Mouse (Mus musculus) midbrain, postnatal 0 days (tissue): Measurements from ENCODE around the gene Sgf29. TPM values are rescaled to one million over a fixed set of nuclear protein-coding genes. Genes with fewer than 3 reads are reported as not detected.

Experiments used
- ATAC-seq: fragments of 200-750 bp; cut with Nextera tagmentation; 2 replicates; pipeline ENCODE4 v1.8.0; 2017; ENCODE audit warnings: moderate number of reproducible peaks, mild to moderate bottlenecking, moderate TSS enrichment, moderate library complexity; ENCODE audit not compliant: low FRiP score
- DNase-seq: peaks from one replicate; pipeline ENCODE4 v3.0.0-alpha.2; 2015; ENCODE audit warnings: low spot score
- H3K27ac ChIP-seq: fragments of 300-500 bp; sonication (generic); 2 replicates; pipeline ENCODE4 v1.5.1; 2014; ENCODE audit warnings: low read depth, mild to moderate bottlenecking, low read length, mixed read lengths
- H3K27me3 ChIP-seq: fragments of 300-500 bp; sonication (generic); 2 replicates; pipeline ENCODE4 v1.6.1; 2014; ENCODE audit warnings: low read length, control low read depth, mixed read lengths; ENCODE audit not compliant: insufficient read depth
- H3K36me3 ChIP-seq: fragments of 300-500 bp; sonication (generic); 2 replicates; pipeline ENCODE4 v1.6.1; 2014; ENCODE audit warnings: low read length, control low read depth, mixed read lengths; ENCODE audit not compliant: insufficient read depth
- H3K4me1 ChIP-seq: fragments of 300-500 bp; sonication (generic); 2 replicates; pipeline ENCODE4 v1.6.1; 2014; ENCODE audit warnings: mild to moderate bottlenecking, control low read depth, antibody characterized with exemption, low read length, mixed read lengths; ENCODE audit not compliant: insufficient read depth
- H3K4me2 ChIP-seq: fragments of 300-500 bp; sonication (generic); 2 replicates; pipeline ENCODE4 v1.6.1; 2014; ENCODE audit warnings: low read depth, mild to moderate bottlenecking, low read length, mixed read lengths; ENCODE audit not compliant: poor library complexity, severe bottlenecking
- H3K4me3 ChIP-seq: fragments of 300-500 bp; sonication (generic); 2 replicates; pipeline ENCODE4 v1.5.1; 2014; ENCODE audit warnings: low read depth, mild to moderate bottlenecking, low read length, moderate library complexity
- H3K9ac ChIP-seq: fragments of 300-500 bp; sonication (generic); replicated peaks from 2 replicates; pipeline ENCODE4 v1.6.1; 2014; ENCODE audit warnings: mild to moderate bottlenecking, low read length, moderate library complexity, mixed read lengths; ENCODE audit not compliant: poor library complexity, severe bottlenecking
- H3K9me3 ChIP-seq: fragments of 300-500 bp; sonication (generic); 2 replicates; pipeline ENCODE4 v1.6.1; 2016; ENCODE audit warnings: low read length, control low read depth
- CTCF ChIP-seq: IDR thresholded peaks from 2 replicates; pipeline ENCODE4 v1.5.1; 2016; ENCODE audit warnings: antibody characterized with exemption, mild to moderate bottlenecking
- WGBS: fragments of 180-500 bp; shearing (Covaris S2); extraction: QIAGEN DNeasy Blood & Tissue Kit; methylation state at CpG from one replicate; pipeline ENCODE4 v1.1.7; 2014; 5-methylcytosine and 5-hydroxymethylcytosine counted together
- polyA plus RNA-seq: library from polyadenylated mRNA; unstranded; fragments of >200 nt; fragmentation: Nextera tagmentation; extraction: Ambion mirVana; gene quantifications from 2 replicates; pipeline ENCODE4 v1.2.1, GENCODE M21; 2015
- total RNA-seq: library from RNA; depleted of rRNA; stranded (reverse); fragments of >200 nt; gene quantifications from 2 replicates; pipeline ENCODE4 v1.2.3, GENCODE M21; 2014; rRNA removed

Sgf29 gene
- 44.4 and 46.6 TPM in 2 replicates for total RNA-seq
- 48.0 and 56.0 TPM in 2 replicates for polyA plus RNA-seq

- TF ChIP-seq CTCF: peak; percentile 10; the same call in 1 of the 2 replicates
- WGBS: 1% methylated on average over 53 of the region's 57 CpGs
- H3K9ac ChIP-seq: peak within 1 kb of the TSS; percentile 73
Measured at GRCm38 (mm10) chr7:126649231-126650051, at the start of gene Sgf29. Gene Sgf29, plus strand, starts transcription at chr7:126649309.

DNA sequence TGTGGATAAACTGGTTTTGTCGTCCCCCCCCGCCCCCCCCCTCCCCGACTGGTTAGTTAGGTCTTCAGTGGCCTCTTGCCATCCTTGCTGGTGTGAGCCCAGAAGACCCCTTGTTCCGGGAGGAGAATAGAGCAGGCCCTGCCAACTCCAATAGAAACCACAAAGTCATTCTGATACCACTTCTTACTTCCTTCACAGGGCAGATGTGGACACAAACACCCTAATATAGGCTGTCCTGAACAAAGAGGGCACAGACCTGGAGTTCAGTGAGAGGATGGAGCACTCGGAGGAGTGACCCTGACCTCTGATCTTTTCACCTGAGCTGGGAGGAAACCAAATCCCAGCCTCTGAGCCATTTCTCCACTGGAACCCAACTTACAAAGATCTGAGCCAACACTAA, 47.2 kb upstream of the Sgf29 start:
- TF ChIP-seq CTCF: no peak
- no peaks in the 10 kb centered on the region for H3K4me1 ChIP-seq
- H3K9me3 ChIP-seq: no peaks in the 10 kb centered on the region
- DNase-seq (no peak), ATAC-seq (no peak)
- H3K9ac ChIP-seq: no peak overlapping the region
- H3K4me3 ChIP-seq: no peak overlapping the region
- H3K36me3 ChIP-seq: no peaks in the 10 kb centered on the region
- H3K27ac ChIP-seq: no peak overlapping the region
- H3K4me2 ChIP-seq: no peak overlapping the region
- no peaks in the 10 kb centered on the region for H3K27me3 ChIP-seq
- WGBS: 36% methylated on average over 5 of the region's 5 CpGs

More at GRCm38 (mm10) chr7:126649231-126650051, at the start of gene Sgf29:
- H3K4me3 ChIP-seq: peak within 1 kb of the TSS; percentile 56
- peak within 1 kb of the TSS; percentile 66 for H3K4me2 ChIP-seq
- H3K36me3 ChIP-seq: no peaks in the 10 kb centered on the region
- no peaks in the 10 kb centered on the region for H3K9me3 ChIP-seq
- DNase-seq (peak; percentile 95), ATAC-seq (peak; percentile 97)
- H3K27ac ChIP-seq: peak within 1 kb of the TSS; percentile 91
- H3K27me3 ChIP-seq: no peaks in the 10 kb centered on the region
- no peaks in the 10 kb centered on the region for H3K4me1 ChIP-seq

DNA sequence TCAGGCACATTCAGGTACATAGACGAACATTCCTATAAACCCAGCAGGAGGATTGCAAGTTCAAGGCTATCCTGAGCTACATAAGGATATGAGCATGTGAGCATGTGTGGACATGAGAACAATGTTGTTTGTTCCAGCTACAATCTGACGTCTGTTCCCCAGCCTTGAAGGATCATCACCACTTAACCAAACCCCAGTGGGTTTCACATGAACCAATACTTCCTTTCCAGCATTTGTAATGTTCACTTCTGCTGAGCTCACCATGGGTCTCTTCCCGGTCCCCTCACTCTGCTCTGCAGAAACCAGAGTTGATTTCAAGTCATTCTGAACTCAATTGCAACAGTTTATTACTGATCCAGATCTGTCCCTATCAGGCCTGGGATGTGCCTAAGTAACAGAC, 46.5 kb upstream of the Sgf29 start:
- Histone ChIP-seq H3K9me3 (no peaks in the 10 kb centered on the region), H3K27ac (no peak overlapping the region), H3K4me1 (no peaks in the 10 kb centered on the region), H3K9ac (no peak overlapping the region), H3K36me3 (no peaks in the 10 kb centered on the region), H3K4me3 (no peak overlapping the region), H3K4me2 (no peak overlapping the region), H3K27me3 (no peaks in the 10 kb centered on the region)
- no peak for ATAC-seq
- 85% methylated on average over 3 of the region's 3 CpGs for WGBS
- DNase-seq: no peak
- no peak for TF ChIP-seq CTCF

GRCm38 (mm10) chr7:126606611-126607010, 42.5 kb upstream of the Sgf29 start:
- Histone ChIP-seq H3K4me1 (no peaks in the 10 kb centered on the region), H3K27me3 (no peaks in the 10 kb centered on the region), H3K4me3 (no peak overlapping the region), H3K4me2 (no peak overlapping the region), H3K27ac (no peak overlapping the region), H3K9me3 (no peaks in the 10 kb centered on the region), H3K9ac (no peak overlapping the region), H3K36me3 (no peaks in the 10 kb centered on the region)
- no peak for ATAC-seq
- WGBS: 86% methylated on average over 5 of the region's 5 CpGs
- no peak for TF ChIP-seq CTCF
- no peak for DNase-seq

DNA sequence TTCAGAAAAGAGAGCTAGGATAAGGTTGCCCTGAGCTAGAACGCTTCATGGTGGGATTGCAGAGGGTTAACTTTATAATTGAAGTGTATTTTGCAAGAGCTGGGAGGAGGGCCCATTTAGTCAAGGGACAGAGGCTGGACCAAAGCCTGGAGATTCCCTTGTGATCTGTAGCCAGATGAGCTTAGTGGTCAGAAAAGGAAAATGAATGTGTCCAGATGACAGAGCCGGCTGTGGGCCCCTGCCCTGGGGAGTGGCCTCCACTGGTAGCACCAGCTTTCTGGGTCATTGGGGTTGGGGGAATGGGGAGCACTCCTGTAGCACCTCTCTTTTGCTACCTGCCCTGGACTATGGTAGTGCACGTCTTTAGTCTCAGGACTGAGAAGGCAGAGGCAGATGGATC, 42.0 kb upstream of the Sgf29 start:
- Histone ChIP-seq H3K27me3 (no peaks in the 10 kb centered on the region), H3K4me2 (no peak overlapping the region), H3K9me3 (no peaks in the 10 kb centered on the region), H3K36me3 (no peaks in the 10 kb centered on the region), H3K9ac (no peak overlapping the region), H3K27ac (no peak overlapping the region), H3K4me1 (no peaks in the 10 kb centered on the region), H3K4me3 (no peak overlapping the region)
- DNase-seq: no peak
- no peak for ATAC-seq
- no peak for TF ChIP-seq CTCF
- 75% methylated on average over 3 of the region's 3 CpGs for WGBS

DNA sequence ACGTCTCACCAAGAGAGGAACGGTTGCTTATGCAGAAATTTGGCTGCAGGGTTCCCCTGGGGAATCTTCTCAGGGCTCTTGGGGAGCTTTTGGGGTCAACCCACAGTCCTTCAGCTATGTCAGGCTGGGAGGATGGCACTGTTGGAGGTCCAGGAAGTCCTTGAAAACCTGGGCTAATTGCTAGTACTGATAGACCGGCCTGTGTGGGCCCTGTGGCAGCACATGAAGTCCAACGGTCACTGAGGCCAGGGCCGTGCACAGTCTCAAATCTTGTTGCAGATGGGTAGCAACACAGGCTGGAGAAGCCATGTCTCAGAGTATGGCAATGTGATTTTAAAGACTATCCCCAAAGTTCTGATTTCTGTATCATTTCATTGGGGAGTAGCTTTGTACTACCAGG, 41.3 kb upstream of the Sgf29 start:
- no peaks in the 10 kb centered on the region for H3K36me3 ChIP-seq
- no peak overlapping the region for H3K27ac ChIP-seq
- H3K9me3 ChIP-seq: no peaks in the 10 kb centered on the region
- no peak overlapping the region for H3K4me2 ChIP-seq
- H3K9ac ChIP-seq: no peak overlapping the region
- no peaks in the 10 kb centered on the region for H3K27me3 ChIP-seq
- WGBS: 85% methylated on average over 5 of the region's 5 CpGs
- no peak for ATAC-seq
- no peaks in the 10 kb centered on the region for H3K4me1 ChIP-seq
- DNase-seq: no peak
- no peak overlapping the region for H3K4me3 ChIP-seq
- TF ChIP-seq CTCF: no peak
